Mouse (Mus musculus) embryo, embryonic 11.5 days (tissue): Measurements from ENCODE around the gene Fzd7.

Source experiments
- DNase-seq: peaks from one replicate; pipeline ENCODE4 v3.0.0-alpha.2; 2012; ENCODE audit warnings: low read depth, low spot score

Fzd7 gene

GRCm38 (mm10) chr1:59499327-59499726, 17.1 kb downstream of the Fzd7 start:
- no peak for DNase-seq

- DNase-seq = no peak
Observed at GRCm38 (mm10) chr1:59502355-59502754, 20.1 kb downstream of the Fzd7 start.

GRCm38 (mm10) chr1:59503659-59504301, 21.6 kb downstream of the Fzd7 start:
- DNase-seq = no peak

GRCm38 (mm10) chr1:59504302-59504700, 22.1 kb downstream of the Fzd7 start:
- no peak for DNase-seq

- no peak for DNase-seq
Observed at GRCm38 (mm10) chr1:59508463-59509139, 26.4 kb downstream of the Fzd7 start.

- no peak for DNase-seq
Observed at GRCm38 (mm10) chr1:59511566-59512270, 29.5 kb downstream of the Fzd7 start.

GRCm38 (mm10) chr1:59516026-59516917, 34.0 kb downstream of the Fzd7 start, which contains the start of gene Gm973:
Gene Gm973, plus strand, starts transcription at chr1:59516264.
- peak; percentile 75 for DNase-seq

- no peak for DNase-seq
Observed at GRCm38 (mm10) chr1:59520226-59520837, 38.1 kb downstream of the Fzd7 start.

GRCm38 (mm10) chr1:59522456-59522855, 40.2 kb downstream of the Fzd7 start:
- DNase-seq = no peak

- no peak for DNase-seq
Observed at GRCm38 (mm10) chr1:59523378-59523958, 41.2 kb downstream of the Fzd7 start.

GRCm38 (mm10) chr1:59524071-59524470, 41.8 kb downstream of the Fzd7 start:
- DNase-seq = no peak

GRCm38 (mm10) chr1:59524759-59525158, 42.5 kb downstream of the Fzd7 start:
- DNase-seq = no peak

- no peak for DNase-seq
Observed at GRCm38 (mm10) chr1:59527219-59527618, 45.0 kb downstream of the Fzd7 start.

- no peak for DNase-seq
Observed at GRCm38 (mm10) chr1:59534976-59535810, 53.0 kb downstream of the Fzd7 start.
